Mouse (Mus musculus) layer of hippocampus, postnatal 14 days (tissue): Measurements from ENCODE around the gene Fam129c. TPM values are rescaled to one million over a fixed set of nuclear protein-coding genes. Genes with fewer than 3 reads are reported as not detected.

Experiments used
- DNase-seq, 2 experiments: peaks; one replicate each; pipeline ENCODE4 v3.0.0; 2021 to 2022; ENCODE audit warnings: low spot score in 2 of 2, mixed read lengths in 1 of 2
- total RNA-seq, 2 experiments: library from RNA; stranded (reverse); gene quantifications; 2 replicates each; pipeline ENCODE4 v1.2.3; 2021

Fam129c gene
- total RNA-seq, 2 experiments from 2014 or later, result 2.6 to 2.7 TPM

- no peak for DNase-seq
Measured at GRCm38 (mm10) chr8:71601939-71602665, 4.7 kb downstream of the Fam129c start.

GRCm38 (mm10) chr8:71602666-71603334 lies 5.4 kb downstream of the Fam129c start:
- no peak for DNase-seq

- DNase-seq, result no peak
Measured at GRCm38 (mm10) chr8:71604021-71604420, 6.6 kb downstream of the Fam129c start.

GRCm38 (mm10) chr8:71610822-71611651 lies 13.6 kb downstream of the Fam129c start, which contains the start of gene Colgalt1:
Gene Colgalt1, plus strand, starts transcription at chr8:71610998.
- DNase-seq, result peak; percentile 95 to 98

- no peak for DNase-seq
Measured at GRCm38 (mm10) chr8:71612141-71612540, 14.7 kb downstream of the Fam129c start.

- DNase-seq, result no peak
Measured at GRCm38 (mm10) chr8:71613418-71613817, 16.0 kb downstream of the Fam129c start.

- DNase-seq, result no peak
Measured at GRCm38 (mm10) chr8:71619786-71620185, 22.3 kb downstream of the Fam129c start.

- DNase-seq, result no peak
Measured at GRCm38 (mm10) chr8:71625088-71625487, 27.6 kb downstream of the Fam129c start.

- DNase-seq, result no peak
Measured at GRCm38 (mm10) chr8:71626753-71627152, 29.3 kb downstream of the Fam129c start.

- DNase-seq, result no peak
Measured at GRCm38 (mm10) chr8:71627265-71628099, 30.0 kb downstream of the Fam129c start.

GRCm38 (mm10) chr8:71628396-71629095 lies 31.1 kb downstream of the Fam129c start:
- DNase-seq, result no peak

- DNase-seq, result peak; percentile 90 to 91
Measured at GRCm38 (mm10) chr8:71629096-71629697, 31.7 kb downstream of the Fam129c start.

- no peak for DNase-seq
Measured at GRCm38 (mm10) chr8:71629781-71630212, 32.3 kb downstream of the Fam129c start.

GRCm38 (mm10) chr8:71630761-71631160 lies 33.3 kb downstream of the Fam129c start:
- no peak for DNase-seq

- no peak for DNase-seq
Measured at GRCm38 (mm10) chr8:71631897-71632296, 34.4 kb downstream of the Fam129c start.

GRCm38 (mm10) chr8:71633164-71633563 lies 35.7 kb downstream of the Fam129c start:
- DNase-seq, result no peak

- DNase-seq, result no peak
Measured at GRCm38 (mm10) chr8:71633981-71634667, 36.7 kb downstream of the Fam129c start.

- no peak for DNase-seq
Measured at GRCm38 (mm10) chr8:71637149-71638095, 40.0 kb downstream of the Fam129c start.
